Mouse (Mus musculus) thymus, adult 2 months (tissue): ENCODE results near the gene Ctps.

ENCODE experiments used
- CTCF ChIP-seq: fragments of 200-500 bp; IDR thresholded peaks from 2 replicates; pipeline ENCODE4 v1.5.1; 2012; ENCODE audit warnings: mild to moderate bottlenecking, control low read depth, low read length, moderate library complexity, borderline replicate concordance; ENCODE audit not compliant: control insufficient read depth, poor library complexity, insufficient read depth; ENCODE audit errors: extremely low read depth
- POLR2A ChIP-seq: fragments of 200-500 bp; IDR thresholded peaks from 2 replicates; pipeline ENCODE4 v1.6.1; 2012; ENCODE audit warnings: mild to moderate bottlenecking, low read length, control low read depth, moderate library complexity; ENCODE audit not compliant: control insufficient read depth, poor library complexity, insufficient read depth; ENCODE audit errors: extremely low read depth

DNA sequence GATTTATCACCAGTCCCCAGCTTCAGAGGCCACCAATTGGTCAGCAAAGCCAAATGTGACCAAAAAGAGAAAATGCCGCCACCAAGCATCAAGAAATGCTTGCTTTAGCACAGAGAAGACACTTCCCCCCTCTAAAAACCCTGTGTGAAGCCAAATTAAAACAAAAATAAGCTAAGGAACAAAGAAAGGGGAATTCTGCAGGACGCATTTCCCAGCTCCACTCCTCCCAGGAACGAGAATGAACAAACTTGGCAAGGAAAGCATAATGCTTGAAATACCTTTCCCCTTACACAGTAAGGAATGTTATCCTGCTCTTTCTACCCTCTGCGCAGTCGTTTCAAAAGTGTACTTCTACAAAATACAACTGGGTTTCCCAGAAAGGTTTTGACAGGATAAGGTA lies 2.1 kb downstream of the Ctps start:
- TF ChIP-seq POLR2A (no peak), CTCF (no peak)
